19 mouse cellular contexts compared by ENCODE assay signal in genomic region chr12:36792205-36792604, GRCm38 (mm10).
A peak's percentile ranks its signal among the peaks of the same experiment; 100 is the strongest.
DNase-seq lines count a peak whose midpoint lies in the region; ATAC-seq and TF ChIP-seq lines count a peak whose summit lies in the region.
"Had no signal": no experiment of that assay in that cellular context is flagged by ENCODE, and none has a peak within 500 bp of the region (broad histone marks: within the 10 kb centered on the region; RNA-seq: fewer than 3 reads in every experiment).

No protein-coding gene starts in this region.

- H3K9me3 ChIP-seq in limb, embryonic 14.5 days (ENCODE audit: control insufficient read depth, low read length), result no peaks in the 10 kb centered on the region
- H3K9me3 ChIP-seq in forebrain, embryonic 15.5 days, result no peaks in the 10 kb centered on the region
- no peaks in the 10 kb centered on the region for H3K9me3 ChIP-seq in midbrain, embryonic 11.5 days (ENCODE audit: control insufficient read depth, low read length)
- H3K9me3 ChIP-seq: embryonic facial prominence, embryonic 15.5 days; hindbrain, embryonic 15.5 days had no signal

- peaks cover 24% of the 10 kb centered on the region for H3K4me1 ChIP-seq in limb, embryonic 14.5 days (ENCODE audit: control insufficient read depth, insufficient read depth, low read length)
- H3K4me1 ChIP-seq in forebrain, embryonic 15.5 days, result no peaks in the 10 kb centered on the region
- no peaks in the 10 kb centered on the region for H3K4me1 ChIP-seq in midbrain, embryonic 11.5 days (ENCODE audit: control insufficient read depth, insufficient read depth, low read length)
- H3K4me1 ChIP-seq: embryonic facial prominence, embryonic 15.5 days; hindbrain, embryonic 15.5 days had no signal

- WGBS in limb, embryonic 14.5 days, result 37% methylated on average over 3 of the region's 3 CpGs
- WGBS in forebrain, embryonic 15.5 days, result 86% methylated on average over 3 of the region's 3 CpGs
- WGBS in midbrain, embryonic 11.5 days, result 79% methylated on average over 3 of the region's 3 CpGs

- no peak overlapping the region for H3K4me3 ChIP-seq in limb, embryonic 14.5 days (replicated peaks; ENCODE audit: low read length)
- no peak overlapping the region for H3K4me3 ChIP-seq in forebrain, embryonic 15.5 days
- no peak overlapping the region for H3K4me3 ChIP-seq in midbrain, embryonic 11.5 days (ENCODE audit: low read depth, low read length)
- H3K4me3 ChIP-seq: embryonic facial prominence, embryonic 15.5 days; hindbrain, embryonic 15.5 days had no signal

- DNase-seq in thymus, postnatal 0 days (ENCODE audit: low spot score), result peak; percentile 15
- DNase-seq in thymus, adult 18-20 months, result no peak
- no peak for DNase-seq in limb, embryonic 14.5 days (ENCODE audit: low spot score)
- DNase-seq in kidney, postnatal 25 days, result no peak
- DNase-seq in midbrain, embryonic 11.5 days (ENCODE audit: low spot score, missing footprints), result no peak
- DNase-seq: adrenal gland, postnatal 36 days; cerebellum, adult 9-10 months; gastrocnemius, postnatal 36 days; kidney, adult 2 months; kidney, postnatal 36 days; layer of hippocampus, adult 9-11 months; thymus, postnatal 4 days had no signal

- ATAC-seq in common myeloid progenitor, adult 5-6 weeks (replicated peaks; ENCODE audit: low read depth, poor library complexity, severe bottlenecking), result peak; percentile 100
- ATAC-seq in limb, embryonic 14.5 days (ENCODE audit: low FRiP score, low read depth), result no peak
- ATAC-seq in forebrain, embryonic 15.5 days (replicated peaks), result no peak
- ATAC-seq in midbrain, embryonic 11.5 days (ENCODE audit: low FRiP score), result no peak
- ATAC-seq: midbrain, embryonic 16.5 days had no signal

- no peak for TF ChIP-seq POLR2A in limb, embryonic 14.5 days (IDR thresholded peaks at IDR 0.05; ENCODE audit: borderline replicate concordance, extremely low read depth, insufficient read depth, insufficient read length)

- H3K27me3 ChIP-seq in limb, embryonic 14.5 days (ENCODE audit: control insufficient read depth, insufficient read depth, low read length), result no peaks in the 10 kb centered on the region
- peaks cover 5% of the 10 kb centered on the region; the same call in 1 of the 2 replicates for H3K27me3 ChIP-seq in forebrain, embryonic 15.5 days
- H3K27me3 ChIP-seq in midbrain, embryonic 11.5 days (ENCODE audit: control insufficient read depth, insufficient read depth, low read length), result no peaks in the 10 kb centered on the region
- H3K27me3 ChIP-seq: embryonic facial prominence, embryonic 15.5 days; hindbrain, embryonic 15.5 days had no signal

- H3K9ac ChIP-seq in limb, embryonic 14.5 days (ENCODE audit: low read depth, low read length, severe bottlenecking), result no peak overlapping the region
- no peak overlapping the region for H3K9ac ChIP-seq in forebrain, embryonic 15.5 days (replicated peaks)
- H3K9ac ChIP-seq in midbrain, embryonic 11.5 days (ENCODE audit: low read length), result no peak overlapping the region
- H3K9ac ChIP-seq: embryonic facial prominence, embryonic 15.5 days; hindbrain, embryonic 15.5 days had no signal

- H3K4me2 ChIP-seq in limb, embryonic 14.5 days (replicated peaks; ENCODE audit: low read depth, low read length, severe bottlenecking), result no peak overlapping the region; the same call in 1 of the 2 replicates
- H3K4me2 ChIP-seq in forebrain, embryonic 15.5 days (replicated peaks), result no peak overlapping the region
- no peak overlapping the region for H3K4me2 ChIP-seq in midbrain, embryonic 11.5 days
- H3K4me2 ChIP-seq: embryonic facial prominence, embryonic 15.5 days; heart, embryonic 11.5 days; hindbrain, embryonic 15.5 days had no signal

- H3K27ac ChIP-seq in limb, embryonic 14.5 days (replicated peaks; ENCODE audit: low read depth, low read length), result 0 out of 2 replicates have a peak overlapping the region, but pooled peaks have one; percentile 5
- no peak overlapping the region for H3K27ac ChIP-seq in forebrain, embryonic 15.5 days (replicated peaks)
- H3K27ac ChIP-seq in midbrain, embryonic 11.5 days (ENCODE audit: low read depth, low read length), result no peak overlapping the region
- H3K27ac ChIP-seq: embryonic facial prominence, embryonic 15.5 days; hindbrain, embryonic 15.5 days; macrophage had no signal

- H3K36me3 ChIP-seq in limb, embryonic 14.5 days (ENCODE audit: control insufficient read depth, insufficient read depth, low read length), result no peaks in the 10 kb centered on the region
- H3K36me3 ChIP-seq in forebrain, embryonic 15.5 days, result no peaks in the 10 kb centered on the region
- no peaks in the 10 kb centered on the region for H3K36me3 ChIP-seq in midbrain, embryonic 11.5 days (ENCODE audit: control insufficient read depth, insufficient read depth, low read length)
- H3K36me3 ChIP-seq: embryonic facial prominence, embryonic 15.5 days; hindbrain, embryonic 15.5 days had no signal
